Mouse (Mus musculus) bone marrow, adult 2 months (tissue): Measurements from ENCODE around the gene Proser3.

ENCODE experiments used
- CTCF ChIP-seq: fragments of 200-500 bp; IDR thresholded peaks from 2 replicates; pipeline ENCODE4 v1.5.1; 2011; ENCODE audit warnings: low read length, control low read depth; ENCODE audit not compliant: control insufficient read depth, insufficient read depth
- POLR2A ChIP-seq: fragments of 200-500 bp; IDR thresholded peaks from 2 replicates; pipeline ENCODE4 v1.6.1; 2011; ENCODE audit warnings: low read depth, mild to moderate bottlenecking, control low read depth, low read length, borderline replicate concordance; ENCODE audit not compliant: control insufficient read depth

DNA sequence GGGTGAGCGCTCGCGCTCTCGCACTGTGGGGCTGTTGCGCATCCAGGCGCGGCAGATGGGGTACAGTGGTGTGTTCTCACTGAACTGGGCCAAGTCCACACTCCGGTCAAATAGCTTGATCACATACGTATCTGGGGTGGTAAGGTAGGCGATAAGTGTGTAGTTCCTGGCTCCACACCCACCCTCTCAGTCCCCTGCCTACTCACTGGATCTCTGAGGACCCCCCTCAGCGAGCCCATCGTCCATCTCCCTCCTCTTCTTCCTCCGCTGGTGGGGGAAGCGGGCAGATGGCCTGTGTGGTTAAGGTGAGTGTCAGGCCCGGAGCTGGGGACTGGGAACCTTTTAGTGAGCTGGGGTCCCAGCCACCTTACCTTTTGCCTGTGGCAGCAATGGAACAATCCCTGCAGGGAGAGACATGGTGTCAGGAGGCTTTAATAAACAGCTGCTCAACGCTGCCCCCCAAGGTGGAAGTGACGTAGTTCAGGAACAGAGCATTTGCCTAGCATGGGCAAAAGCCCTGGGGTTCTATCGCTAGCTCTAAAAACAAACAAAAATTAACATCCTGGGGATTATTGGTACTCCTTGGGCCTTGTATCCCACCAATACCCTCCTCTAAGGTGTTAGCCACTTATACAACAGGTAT lies 4.9 kb upstream of the Proser3 start:
- TF ChIP-seq POLR2A (no peak), CTCF (0 out of 2 replicates have a peak, but pooled peaks have one; percentile 23)
